Mouse (Mus musculus) Muller cell, postnatal 12 days (primary cell): ENCODE data around the gene Cnr2.

Source experiments
- DNase-seq: peaks from one replicate; pipeline ENCODE4 v3.0.0-alpha.2; 2015; ENCODE audit errors: inconsistent ontology term

Gene Cnr2

GRCm38 (mm10) chr4:135875991-135876582 lies 19.1 kb upstream of the Cnr2 start:
- no peak for DNase-seq

- peak; percentile 81 for DNase-seq
Measured at GRCm38 (mm10) chr4:135876583-135877020, 18.6 kb upstream of the Cnr2 start.

- no peak for DNase-seq
Measured at GRCm38 (mm10) chr4:135877742-135878141, 17.5 kb upstream of the Cnr2 start.

- no peak for DNase-seq
Measured at GRCm38 (mm10) chr4:135879021-135879420, 16.2 kb upstream of the Cnr2 start.

- no peak for DNase-seq
Measured at GRCm38 (mm10) chr4:135880018-135880417, 15.2 kb upstream of the Cnr2 start.

GRCm38 (mm10) chr4:135880576-135880975 lies 14.6 kb upstream of the Cnr2 start:
- DNase-seq, result no peak

- DNase-seq, result no peak
Measured at GRCm38 (mm10) chr4:135882023-135882422, 13.2 kb upstream of the Cnr2 start.

- peak; percentile 88 for DNase-seq
Measured at GRCm38 (mm10) chr4:135883401-135883851, 11.8 kb upstream of the Cnr2 start.

GRCm38 (mm10) chr4:135883881-135884516 lies 11.2 kb upstream of the Cnr2 start:
- DNase-seq, result no peak

GRCm38 (mm10) chr4:135884531-135884930 lies 10.7 kb upstream of the Cnr2 start:
- DNase-seq, result no peak

- DNase-seq, result no peak
Measured at GRCm38 (mm10) chr4:135885676-135886075, 9.5 kb upstream of the Cnr2 start.

- DNase-seq, result no peak
Measured at GRCm38 (mm10) chr4:135886184-135886583, 9.0 kb upstream of the Cnr2 start.

GRCm38 (mm10) chr4:135888448-135889057 lies 6.6 kb upstream of the Cnr2 start:
- DNase-seq, result no peak

- no peak for DNase-seq
Measured at GRCm38 (mm10) chr4:135889146-135889883, 5.9 kb upstream of the Cnr2 start.

GRCm38 (mm10) chr4:135889884-135890283 lies 5.3 kb upstream of the Cnr2 start:
- peak; percentile 74 for DNase-seq

GRCm38 (mm10) chr4:135891539-135891938 lies 3.7 kb upstream of the Cnr2 start:
- DNase-seq, result no peak

GRCm38 (mm10) chr4:135892884-135893283 lies 2.3 kb upstream of the Cnr2 start:
- peak; percentile 6 for DNase-seq

GRCm38 (mm10) chr4:135896157-135896556 lies 963 bp downstream of the Cnr2 start:
- no peak for DNase-seq

GRCm38 (mm10) chr4:135898380-135899049 lies 3.3 kb downstream of the Cnr2 start:
- DNase-seq, result no peak

GRCm38 (mm10) chr4:135899050-135899448 lies 3.9 kb downstream of the Cnr2 start:
- no peak for DNase-seq

- no peak for DNase-seq
Measured at GRCm38 (mm10) chr4:135900008-135900407, 4.8 kb downstream of the Cnr2 start.
